Mouse (Mus musculus) hindbrain, embryonic 11.5 days (tissue): ENCODE data around the gene A3galt2. TPM values are rescaled to one million over a fixed set of nuclear protein-coding genes. Genes with fewer than 3 reads are reported as not detected.

Experiments used
- ATAC-seq: fragments of 200-750 bp; cut with Nextera tagmentation; 2 replicates; pipeline ENCODE4 v1.8.0; 2017; ENCODE audit warnings: mild to moderate bottlenecking, moderate TSS enrichment, moderate library complexity; ENCODE audit not compliant: low FRiP score
- DNase-seq: peaks from one replicate; pipeline ENCODE4 v3.0.0-alpha.2; 2015; ENCODE audit warnings: low spot score
- H3K27ac ChIP-seq: fragments of 300-500 bp; sonication (generic); 2 replicates; pipeline ENCODE4 v1.5.1; 2014; ENCODE audit warnings: mild to moderate bottlenecking, low read depth, low read length
- H3K27me3 ChIP-seq: fragments of 300-500 bp; sonication (generic); 2 replicates; pipeline ENCODE4 v1.6.1; 2014; ENCODE audit warnings: mild to moderate bottlenecking, low read length, moderate library complexity, mixed read lengths; ENCODE audit not compliant: control insufficient read depth, insufficient read depth
- H3K36me3 ChIP-seq: fragments of 300-500 bp; sonication (generic); 2 replicates; pipeline ENCODE4 v1.6.1; 2014; ENCODE audit warnings: mild to moderate bottlenecking, low read length, moderate library complexity, mixed read lengths; ENCODE audit not compliant: control insufficient read depth, insufficient read depth
- H3K4me1 ChIP-seq: fragments of 300-500 bp; sonication (generic); replicated peaks from 2 replicates; pipeline ENCODE4 v1.6.1; 2014; ENCODE audit warnings: low read length, mixed read lengths; ENCODE audit not compliant: control insufficient read depth, insufficient read depth
- H3K4me2 ChIP-seq: fragments of 300-500 bp; sonication (generic); replicated peaks from 2 replicates; pipeline ENCODE4 v1.6.1; 2014; ENCODE audit warnings: mild to moderate bottlenecking, low read depth, low read length
- H3K4me3 ChIP-seq: fragments of 300-500 bp; sonication (generic); 2 replicates; pipeline ENCODE4 v1.5.1; 2014; ENCODE audit warnings: low read depth, low read length
- H3K9ac ChIP-seq: fragments of 300-500 bp; sonication (generic); 2 replicates; pipeline ENCODE4 v1.6.1; 2014; ENCODE audit warnings: low read depth, low read length
- H3K9me3 ChIP-seq: fragments of 300-500 bp; sonication (generic); 2 replicates; pipeline ENCODE4 v1.6.1; 2016; ENCODE audit warnings: low read length; ENCODE audit not compliant: control insufficient read depth
- WGBS: fragments of 180-500 bp; shearing (Covaris S2); extraction: QIAGEN DNeasy Blood & Tissue Kit; methylation state at CpG from one replicate; pipeline ENCODE4 v1.1.7; 2014; 5-methylcytosine and 5-hydroxymethylcytosine counted together
- polyA plus RNA-seq: library from polyadenylated mRNA; unstranded; fragments of >200 nt; fragmentation: Nextera tagmentation; extraction: Ambion mirVana; gene quantifications from 2 replicates; pipeline ENCODE4 v1.2.1, GENCODE M21; 2014

Gene A3galt2
- polyA plus RNA-seq, 1 experiment from 2014 or later = 0.51 TPM

GRCm38 (mm10) chr4:128730271-128730670, 24.9 kb upstream of the A3galt2 start:
- H3K4me1 ChIP-seq = peaks cover 29% of the 10 kb centered on the region
- H3K4me3 ChIP-seq = peak overlapping the region; percentile 99

GRCm38 (mm10) chr4:128732794-128733193, 22.4 kb upstream of the A3galt2 start:
- no peaks in the 10 kb centered on the region for H3K27me3 ChIP-seq
- H3K9ac ChIP-seq = no peak overlapping the region
- no peak overlapping the region for H3K27ac ChIP-seq
- 72% methylated on average over 5 of the region's 5 CpGs for WGBS
- DNase-seq (no peak), ATAC-seq (no peak)
- no peak overlapping the region for H3K4me3 ChIP-seq
- no peaks in the 10 kb centered on the region for H3K9me3 ChIP-seq
- H3K4me1 ChIP-seq = peaks cover 46% of the 10 kb centered on the region
- no peak overlapping the region for H3K4me2 ChIP-seq
- 0 out of 2 replicates have a peak, but pooled peaks cover 2% of the 10 kb centered on the region for H3K36me3 ChIP-seq

More at GRCm38 (mm10) chr4:128730271-128730670, 24.9 kb upstream of the A3galt2 start:
- 79% methylated on average over 6 of the region's 6 CpGs for WGBS
- Histone ChIP-seq H3K9me3 (no peaks in the 10 kb centered on the region), H3K4me2 (peak overlapping the region; percentile 98), H3K9ac (peak overlapping the region; percentile 100; the same call in 1 of the 2 replicates), H3K27ac (no peak overlapping the region), H3K27me3 (no peaks in the 10 kb centered on the region), H3K36me3 (0 out of 2 replicates have a peak, but pooled peaks cover 2% of the 10 kb centered on the region)
- DNase-seq (no peak), ATAC-seq (no peak)

- H3K27me3 ChIP-seq = no peaks in the 10 kb centered on the region
- 0 out of 2 replicates have a peak overlapping the region, but pooled peaks have one; percentile 1 for H3K4me2 ChIP-seq
- H3K4me3 ChIP-seq = no peak overlapping the region
- DNase-seq (no peak), ATAC-seq (no peak)
- H3K9me3 ChIP-seq = no peaks in the 10 kb centered on the region
- peak overlapping the region; percentile 2 for H3K27ac ChIP-seq
- H3K9ac ChIP-seq = peak overlapping the region; percentile 42
- peaks cover 50% of the 10 kb centered on the region for H3K4me1 ChIP-seq
- H3K36me3 ChIP-seq = 0 out of 2 replicates have a peak, but pooled peaks cover 2% of the 10 kb centered on the region
- WGBS = 45% methylated on average over 6 of the region's 6 CpGs
These were observed 21.7 kb upstream of the A3galt2 start for GRCm38 (mm10) chr4:128733496-128733895.

- H3K4me1 ChIP-seq = peaks cover 46% of the 10 kb centered on the region
- no peak for ATAC-seq
- DNase-seq = no peak
- H3K36me3 ChIP-seq = 0 out of 2 replicates have a peak, but pooled peaks cover 2% of the 10 kb centered on the region
- WGBS = 38% methylated on average over 5 of the region's 5 CpGs
- H3K27ac ChIP-seq = peak overlapping the region; percentile 2; the same call in 1 of the 2 replicates
- H3K9me3 ChIP-seq = no peaks in the 10 kb centered on the region
- H3K4me3 ChIP-seq = no peak overlapping the region
- H3K9ac ChIP-seq = peak overlapping the region; percentile 31; the same call in 1 of the 2 replicates
- no peaks in the 10 kb centered on the region for H3K27me3 ChIP-seq
- H3K4me2 ChIP-seq = peak overlapping the region; percentile 1; the same call in 1 of the 2 replicates
These were observed 20.9 kb upstream of the A3galt2 start for GRCm38 (mm10) chr4:128734217-128734616.

- Histone ChIP-seq H3K36me3 (0 out of 2 replicates have a peak, but pooled peaks cover 2% of the 10 kb centered on the region), H3K9ac (0 out of 2 replicates have a peak overlapping the region, but pooled peaks have one; percentile 31), H3K27me3 (no peaks in the 10 kb centered on the region), H3K4me3 (no peak overlapping the region), H3K4me2 (no peak overlapping the region; the same call in 1 of the 2 replicates), H3K4me1 (peaks cover 44% of the 10 kb centered on the region), H3K9me3 (no peaks in the 10 kb centered on the region), H3K27ac (peak overlapping the region; percentile 90)
- 84% methylated on average over 18 of the region's 18 CpGs for WGBS
- ATAC-seq (no peak), DNase-seq (no peak)
These were observed 20.2 kb upstream of the A3galt2 start for GRCm38 (mm10) chr4:128734721-128735671.

GRCm38 (mm10) chr4:128737137-128737589, 18.0 kb upstream of the A3galt2 start:
- 0 out of 2 replicates have a peak, but pooled peaks cover 2% of the 10 kb centered on the region for H3K36me3 ChIP-seq
- no peaks in the 10 kb centered on the region for H3K27me3 ChIP-seq
- WGBS = 15% methylated on average over 6 of the region's 6 CpGs
- H3K9me3 ChIP-seq = no peaks in the 10 kb centered on the region
- peak overlapping the region; percentile 50; the same call in 1 of the 2 replicates for H3K9ac ChIP-seq
- H3K4me1 ChIP-seq = peaks cover 42% of the 10 kb centered on the region
- ATAC-seq (peak; percentile 61), DNase-seq (peak; percentile 69)
- H3K4me2 ChIP-seq = peak overlapping the region; percentile 25
- no peak overlapping the region for H3K4me3 ChIP-seq
- peak overlapping the region; percentile 90 for H3K27ac ChIP-seq

- Histone ChIP-seq H3K27me3 (no peaks in the 10 kb centered on the region), H3K4me1 (peaks cover 42% of the 10 kb centered on the region), H3K27ac (peak overlapping the region; percentile 90; the same call in 1 of the 2 replicates), H3K36me3 (0 out of 2 replicates have a peak, but pooled peaks cover 2% of the 10 kb centered on the region), H3K9me3 (no peaks in the 10 kb centered on the region), H3K4me2 (no peak overlapping the region; the same call in 1 of the 2 replicates), H3K9ac (0 out of 2 replicates have a peak overlapping the region, but pooled peaks have one; percentile 23), H3K4me3 (no peak overlapping the region)
- 67% methylated on average over 14 of the region's 14 CpGs for WGBS
- ATAC-seq (no peak), DNase-seq (no peak)
These were observed 17.1 kb upstream of the A3galt2 start for GRCm38 (mm10) chr4:128737825-128738610.

- no peak overlapping the region for H3K27ac ChIP-seq
- H3K4me3 ChIP-seq = no peak overlapping the region
- H3K27me3 ChIP-seq = no peaks in the 10 kb centered on the region
- H3K4me2 ChIP-seq = no peak overlapping the region
- DNase-seq (no peak), ATAC-seq (no peak)
- peaks cover 15% of the 10 kb centered on the region; the same call in 1 of the 2 replicates for H3K36me3 ChIP-seq
- 70% methylated on average over 1 of the region's 1 CpGs for WGBS
- H3K9ac ChIP-seq = no peak overlapping the region
- peaks cover 18% of the 10 kb centered on the region for H3K4me1 ChIP-seq
- H3K9me3 ChIP-seq = no peaks in the 10 kb centered on the region
These were observed 14.3 kb upstream of the A3galt2 start for GRCm38 (mm10) chr4:128740878-128741277.
